Mouse (Mus musculus) gastrocnemius, postnatal 25 days (tissue): ENCODE measurements at regions not wholly inside any gene's neighbourhood (a gene's known extent, or its start where the extent isn't known, plus 50 kb on each side); places are given as distances from the start of the nearest gene placed in this dataset.

Experiments
- DNase-seq: peaks from one replicate; pipeline ENCODE4 v3.0.0; 2022
- microRNA-seq, 2 experiments: library from miRNA; unstranded; fragments of <30 nt; microRNA quantifications; one replicate each; pipeline ENCODE4 v1.2.0; 2021; ENCODE audit warnings: borderline replicate concordance in 2 of 2

DNA sequence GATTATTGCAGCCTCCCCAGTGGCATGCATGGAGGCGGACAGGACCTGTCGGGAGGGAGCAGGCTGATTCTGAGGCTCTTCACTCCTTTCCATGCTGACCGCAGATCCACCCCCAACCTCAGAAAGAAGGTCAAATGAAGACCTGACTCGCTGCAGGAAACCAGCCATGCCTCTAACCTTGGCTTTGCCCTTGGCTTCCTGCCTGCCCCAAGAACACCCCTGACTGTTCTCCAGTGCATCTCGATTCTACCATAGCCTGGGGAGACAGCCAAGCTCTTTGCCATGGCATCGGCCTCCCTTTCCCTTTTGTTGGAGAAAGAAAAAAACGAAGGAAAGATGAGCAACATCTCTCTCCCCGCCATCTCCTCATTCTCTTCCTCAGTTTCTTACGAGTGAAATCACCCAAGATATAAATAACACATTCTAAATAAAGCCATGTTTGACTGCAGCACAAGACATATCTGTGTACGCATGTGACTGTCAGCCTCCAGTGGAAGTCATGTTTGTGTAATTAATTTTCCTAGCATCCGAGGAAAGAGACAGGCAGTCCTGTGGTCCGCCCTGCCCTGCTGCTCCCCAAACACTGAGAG lies 102.4 kb upstream of the Sdk1 start:
- DNase-seq, result no peak

DNA sequence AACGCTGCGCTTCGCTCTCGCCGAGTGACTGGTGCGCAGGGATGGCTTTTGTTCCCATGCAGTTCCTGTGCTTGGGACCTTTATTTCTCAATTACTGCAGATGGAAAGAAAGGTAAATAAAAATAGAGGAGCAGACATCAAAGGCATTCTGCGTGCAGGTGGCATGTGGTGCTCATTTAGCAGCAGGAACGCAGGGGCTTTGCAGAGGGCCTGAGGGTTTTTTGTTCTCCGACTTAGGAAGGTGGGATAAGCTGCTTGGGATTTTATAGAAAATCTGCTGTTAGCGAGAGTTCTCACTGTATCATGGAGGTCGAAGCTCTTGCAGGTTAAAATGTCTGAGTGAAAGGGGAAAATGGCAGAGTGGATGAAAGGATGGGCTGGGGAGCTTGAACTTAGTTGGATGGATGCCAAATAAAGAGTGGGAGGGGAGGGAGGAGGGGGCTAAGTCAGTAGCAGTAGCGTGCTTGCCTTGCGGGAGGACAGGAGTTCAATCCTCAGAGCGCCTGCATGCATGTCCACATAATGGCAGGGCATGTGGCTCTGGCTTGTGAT lies 101.9 kb upstream of the Sdk1 start:
- no peak for DNase-seq

DNA sequence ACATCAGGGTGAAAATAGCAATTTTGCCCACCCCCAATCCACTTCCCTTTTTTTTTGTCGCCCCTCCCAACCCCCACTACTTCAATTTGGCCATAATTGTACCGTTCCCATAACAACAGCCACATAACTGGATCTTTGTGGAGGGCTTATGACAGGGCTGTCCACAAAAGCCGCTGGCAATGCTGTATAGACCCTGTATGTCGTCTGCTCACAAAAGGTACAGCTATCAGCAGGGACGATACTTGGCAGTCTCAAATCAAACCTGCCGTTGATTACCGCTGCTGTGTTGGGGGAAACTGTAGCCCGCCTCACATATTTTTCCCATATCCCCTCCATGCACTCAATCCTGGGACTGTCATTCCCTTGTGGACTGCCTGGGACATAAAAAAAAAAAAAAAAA lies 80.9 kb upstream of the Sdk1 start:
- no peak for DNase-seq

DNA sequence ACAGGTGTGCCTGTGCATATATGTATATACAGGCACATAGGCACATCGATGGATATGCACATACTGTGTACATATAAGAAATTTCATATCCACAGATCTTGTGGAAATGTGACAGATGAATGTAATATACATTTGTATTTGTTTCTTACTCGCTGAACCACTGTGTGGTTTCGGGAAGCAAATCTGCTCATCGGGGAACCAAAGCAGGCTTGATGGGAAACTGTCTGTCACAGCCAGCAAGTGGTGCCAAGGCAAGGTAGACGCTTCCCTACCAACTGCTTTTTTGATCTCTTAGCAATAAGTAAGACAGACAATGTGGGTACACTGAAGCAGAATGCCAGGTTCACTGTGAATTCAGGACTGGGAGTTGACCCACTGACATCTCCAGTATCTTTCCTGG lies 80.3 kb upstream of the Sdk1 start:
- DNase-seq, result no peak

DNA sequence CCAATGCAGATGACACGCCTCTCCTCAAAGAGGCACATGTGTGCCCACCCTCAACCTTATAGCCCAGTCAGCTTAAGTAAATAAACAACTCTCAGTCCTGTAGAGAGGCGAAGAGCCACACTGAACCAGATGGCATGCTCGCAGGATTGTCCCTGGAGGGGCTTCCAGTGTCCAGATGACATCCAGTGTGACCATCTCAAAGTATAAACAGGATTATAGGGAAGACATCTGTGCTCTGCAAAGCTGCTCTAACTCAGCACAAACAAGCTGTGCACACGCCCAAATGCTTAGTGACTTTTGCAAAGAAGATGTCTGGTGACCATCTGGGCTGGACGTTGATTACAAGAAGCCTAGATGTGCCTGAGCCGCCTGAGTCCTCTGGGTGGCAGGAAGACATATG lies 58.8 kb upstream of the Sdk1 start:
- DNase-seq, result no peak

DNA sequence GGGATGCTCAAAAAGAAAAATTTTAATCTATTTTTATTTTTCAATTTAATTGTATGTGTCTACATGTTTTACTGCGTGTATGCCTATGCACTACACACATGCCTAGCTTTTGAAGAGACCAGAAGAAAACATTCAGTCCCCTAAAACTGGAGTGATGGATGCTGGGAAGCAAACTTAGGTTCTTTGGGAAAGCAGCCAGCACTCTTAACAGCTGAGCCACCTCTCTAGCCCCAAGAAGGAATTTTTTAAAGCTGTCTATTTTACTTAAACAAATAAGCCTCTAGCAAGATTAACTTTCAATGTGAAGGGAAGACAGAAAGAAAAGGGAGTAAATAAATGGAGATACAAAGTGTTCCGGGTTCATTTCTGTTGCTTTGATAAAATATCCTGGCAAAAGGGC lies 52.3 kb upstream of the Sdk1 start:
- no peak for DNase-seq

Small RNA genes lying in the stretch of these regions (microRNA-seq; reads per million reads assigned to microRNA genes)
- 0 reads per million in 2 experiments for gene Gm26113
